Mouse (Mus musculus): ENCODE results near the gene Bcl10. TPM values are rescaled to one million over a fixed set of nuclear protein-coding genes. Genes with fewer than 3 reads are reported as not detected.

Bcl10 gene
- total and polyA plus RNA-seq, 2 experiments from 2014 or later: 16.1 to 32.7 TPM

GRCm38 (mm10) chr3:145923874-145924577 lies 1.4 kb downstream of the Bcl10 start:
- no peaks in the 10 kb centered on the region for H3K27me3 ChIP-seq (ENCODE audit: control insufficient read depth, insufficient read depth, low read length)
- no peak for TF ChIP-seq EP300 (IDR thresholded peaks at IDR 0.05; ENCODE audit: low read depth)
- TF ChIP-seq CTCF (IDR thresholded peaks at IDR 0.05; ENCODE audit: low read depth): no peak
- H3K4me2 ChIP-seq (ENCODE audit: low read depth, low read length): peak overlapping the region; percentile 79
- peak overlapping the region; percentile 70 for H3K4me3 ChIP-seq (ENCODE audit: low read depth, low read length)
- H3K36me3 ChIP-seq (replicated peaks; ENCODE audit: control insufficient read depth, insufficient read depth, low read length): peaks cover 12% of the 10 kb centered on the region
- DNase-seq (ENCODE audit: low spot score): peak; percentile 100
- H3K9ac ChIP-seq (replicated peaks; ENCODE audit: low read depth, low read length): peak overlapping the region; percentile 89
- ATAC-seq (ENCODE audit: insufficient read depth, low read depth): peak; percentile 99
- peaks cover 18% of the 10 kb centered on the region for H3K4me1 ChIP-seq (ENCODE audit: control insufficient read depth, insufficient read depth)
- no peaks in the 10 kb centered on the region for H3K9me3 ChIP-seq (replicated peaks; ENCODE audit: control insufficient read depth, low read length)
- H3K27ac ChIP-seq (ENCODE audit: low read depth): peak overlapping the region; percentile 92
- WGBS: under 1% methylated on average over 58 of the region's 58 CpGs

- H3K9ac ChIP-seq (replicated peaks; ENCODE audit: low read depth, low read length): peak overlapping the region; percentile 89
- H3K4me3 ChIP-seq (ENCODE audit: low read depth, low read length): peak overlapping the region; percentile 70
- no peaks in the 10 kb centered on the region for H3K9me3 ChIP-seq (replicated peaks; ENCODE audit: control insufficient read depth, low read length)
- ATAC-seq (ENCODE audit: insufficient read depth, low read depth): peak; percentile 2; the same call in 1 of the 2 replicates
- WGBS: 3% methylated on average over 39 of the region's 39 CpGs
- TF ChIP-seq CTCF (IDR thresholded peaks at IDR 0.05; ENCODE audit: low read depth) (no peak), EP300 (IDR thresholded peaks at IDR 0.05; ENCODE audit: low read depth) (no peak)
- peak overlapping the region; percentile 79 for H3K4me2 ChIP-seq (ENCODE audit: low read depth, low read length)
- peaks cover 12% of the 10 kb centered on the region for H3K36me3 ChIP-seq (replicated peaks; ENCODE audit: control insufficient read depth, insufficient read depth, low read length)
- no peaks in the 10 kb centered on the region for H3K27me3 ChIP-seq (ENCODE audit: control insufficient read depth, insufficient read depth, low read length)
- H3K4me1 ChIP-seq (ENCODE audit: control insufficient read depth, insufficient read depth): peaks cover 18% of the 10 kb centered on the region
- no peak for DNase-seq (ENCODE audit: low spot score)
- peak overlapping the region; percentile 92 for H3K27ac ChIP-seq (ENCODE audit: low read depth)
These were observed 2.2 kb downstream of the Bcl10 start for GRCm38 (mm10) chr3:145924649-145925337.

- peak overlapping the region; percentile 79 for H3K4me2 ChIP-seq (ENCODE audit: low read depth, low read length)
- WGBS: 51% methylated on average over 5 of the region's 5 CpGs
- TF ChIP-seq CTCF (IDR thresholded peaks at IDR 0.05; ENCODE audit: low read depth) (no peak), EP300 (IDR thresholded peaks at IDR 0.05; ENCODE audit: low read depth) (no peak)
- H3K9me3 ChIP-seq (replicated peaks; ENCODE audit: control insufficient read depth, low read length): no peaks in the 10 kb centered on the region
- ATAC-seq (ENCODE audit: insufficient read depth, low read depth) (no peak), DNase-seq (ENCODE audit: low spot score) (no peak)
- no peaks in the 10 kb centered on the region for H3K27me3 ChIP-seq (ENCODE audit: control insufficient read depth, insufficient read depth, low read length)
- peaks cover 18% of the 10 kb centered on the region for H3K4me1 ChIP-seq (ENCODE audit: control insufficient read depth, insufficient read depth)
- peaks cover 19% of the 10 kb centered on the region for H3K36me3 ChIP-seq (replicated peaks; ENCODE audit: control insufficient read depth, insufficient read depth, low read length)
- H3K4me3 ChIP-seq (ENCODE audit: low read depth, low read length): peak overlapping the region; percentile 70
- H3K27ac ChIP-seq (ENCODE audit: low read depth): no peak overlapping the region
- H3K9ac ChIP-seq (replicated peaks; ENCODE audit: low read depth, low read length): peak overlapping the region; percentile 89
These were observed 2.9 kb downstream of the Bcl10 start for GRCm38 (mm10) chr3:145925506-145925905.

- WGBS: 75% methylated on average over 7 of the region's 7 CpGs
- Histone ChIP-seq H3K9me3 (replicated peaks; ENCODE audit: control insufficient read depth, low read length) (no peaks in the 10 kb centered on the region), H3K9ac (replicated peaks; ENCODE audit: low read depth, low read length) (no peak overlapping the region), H3K4me3 (ENCODE audit: low read depth, low read length) (no peak overlapping the region), H3K4me1 (ENCODE audit: control insufficient read depth, insufficient read depth) (peaks cover 14% of the 10 kb centered on the region), H3K4me2 (ENCODE audit: low read depth, low read length) (no peak overlapping the region), H3K27me3 (ENCODE audit: control insufficient read depth, insufficient read depth, low read length) (no peaks in the 10 kb centered on the region), H3K27ac (ENCODE audit: low read depth) (no peak overlapping the region), H3K36me3 (replicated peaks; ENCODE audit: control insufficient read depth, insufficient read depth, low read length) (peaks cover 53% of the 10 kb centered on the region)
- DNase-seq (ENCODE audit: low spot score) (no peak), ATAC-seq (ENCODE audit: insufficient read depth, low read depth) (no peak)
- TF ChIP-seq CTCF (IDR thresholded peaks at IDR 0.05; ENCODE audit: low read depth) (no peak), EP300 (IDR thresholded peaks at IDR 0.05; ENCODE audit: low read depth) (no peak)
These were observed 7.2 kb downstream of the Bcl10 start for GRCm38 (mm10) chr3:145929525-145930400.

- Histone ChIP-seq H3K4me3 (ENCODE audit: low read depth, low read length) (no peak overlapping the region), H3K27ac (ENCODE audit: low read depth) (no peak overlapping the region), H3K4me2 (ENCODE audit: low read depth, low read length) (no peak overlapping the region), H3K36me3 (replicated peaks; ENCODE audit: control insufficient read depth, insufficient read depth, low read length) (peaks cover 47% of the 10 kb centered on the region), H3K4me1 (ENCODE audit: control insufficient read depth, insufficient read depth) (peaks cover 4% of the 10 kb centered on the region), H3K9ac (replicated peaks; ENCODE audit: low read depth, low read length) (no peak overlapping the region), H3K9me3 (replicated peaks; ENCODE audit: control insufficient read depth, low read length) (no peaks in the 10 kb centered on the region), H3K27me3 (ENCODE audit: control insufficient read depth, insufficient read depth, low read length) (no peaks in the 10 kb centered on the region)
- WGBS: 70% methylated on average over 9 of the region's 9 CpGs
- DNase-seq (ENCODE audit: low spot score) (no peak), ATAC-seq (ENCODE audit: insufficient read depth, low read depth) (no peak)
- TF ChIP-seq EP300 (IDR thresholded peaks at IDR 0.05; ENCODE audit: low read depth) (no peak), CTCF (IDR thresholded peaks at IDR 0.05; ENCODE audit: low read depth) (no peak)
These were observed 11.2 kb downstream of the Bcl10 start for GRCm38 (mm10) chr3:145933845-145934244.

All from heart, postnatal 0 days (tissue).